Mouse (Mus musculus) ovary, postnatal 36 days (tissue): ENCODE results near the gene Acyp2.

Source experiments
- DNase-seq: peaks from one replicate; pipeline ENCODE4 v3.0.0; 2022; ENCODE audit warnings: low spot score, mixed read lengths

Acyp2 gene

DNA sequence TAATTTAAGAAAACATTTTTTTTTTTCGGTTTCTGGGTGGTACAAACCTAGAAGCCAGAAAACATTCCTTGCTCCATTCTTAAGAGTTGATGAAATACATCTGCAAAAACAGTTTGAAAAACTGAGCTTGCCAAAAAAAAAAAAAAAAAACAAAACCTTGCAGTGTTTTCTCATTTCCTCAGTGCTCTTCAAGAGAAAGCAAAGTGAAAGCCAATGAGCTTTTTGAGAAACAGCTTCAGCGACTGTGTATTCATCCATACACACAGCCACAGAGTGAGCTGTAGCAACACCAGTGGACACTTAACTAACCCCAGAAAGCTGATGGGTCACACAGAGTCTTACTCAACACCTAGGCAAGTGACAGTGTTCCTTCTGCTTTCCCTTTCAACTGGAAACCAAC, 69.4 kb downstream of the Acyp2 start:
- no peak for DNase-seq

- DNase-seq: no peak
These were observed 70.5 kb downstream of the Acyp2 start for GRCm38 (mm10) chr11:30578931-30579330.

- DNase-seq: no peak
These were observed 76.5 kb downstream of the Acyp2 start for GRCm38 (mm10) chr11:30572790-30573395.

DNA sequence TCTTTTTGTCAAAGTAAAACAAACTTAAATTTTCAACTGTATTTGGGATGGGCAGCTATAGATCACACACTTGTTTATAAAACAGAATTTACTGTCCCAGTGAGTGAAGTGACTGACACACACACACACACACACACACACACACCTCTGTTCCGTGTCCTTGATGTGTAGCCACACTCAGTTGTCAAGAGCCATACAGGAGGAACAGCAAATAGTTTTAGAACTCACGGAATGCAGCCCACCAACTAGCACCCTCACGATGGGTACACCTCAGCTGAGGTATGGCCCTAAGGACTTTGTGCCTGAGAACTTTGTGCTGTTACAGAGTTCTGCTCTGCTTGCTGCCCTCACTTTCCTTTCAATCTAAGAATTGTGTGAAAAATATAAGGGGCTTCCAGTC, 78.8 kb downstream of the Acyp2 start:
- DNase-seq: no peak

GRCm38 (mm10) chr11:30560215-30560614, 89.2 kb downstream of the Acyp2 start:
- no peak for DNase-seq

DNA sequence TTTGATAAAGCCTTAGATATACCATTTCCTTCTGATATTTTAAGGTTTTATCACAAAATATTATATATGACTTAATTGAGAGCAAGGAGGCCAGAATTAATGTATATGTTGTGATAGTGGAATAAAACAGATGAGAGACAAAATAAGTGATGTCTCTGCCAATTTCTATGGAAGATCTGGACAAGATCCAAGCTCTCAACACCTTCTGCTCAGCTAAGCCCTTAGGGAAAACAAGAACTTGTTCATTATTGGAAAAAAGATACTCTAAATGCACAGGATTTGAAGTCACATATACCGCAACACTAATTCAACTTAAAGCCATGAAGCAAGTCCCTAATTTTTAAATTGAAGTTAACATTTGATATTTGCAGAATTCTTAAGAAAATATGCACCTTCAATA, 96.0 kb downstream of the Acyp2 start:
- no peak for DNase-seq

DNA sequence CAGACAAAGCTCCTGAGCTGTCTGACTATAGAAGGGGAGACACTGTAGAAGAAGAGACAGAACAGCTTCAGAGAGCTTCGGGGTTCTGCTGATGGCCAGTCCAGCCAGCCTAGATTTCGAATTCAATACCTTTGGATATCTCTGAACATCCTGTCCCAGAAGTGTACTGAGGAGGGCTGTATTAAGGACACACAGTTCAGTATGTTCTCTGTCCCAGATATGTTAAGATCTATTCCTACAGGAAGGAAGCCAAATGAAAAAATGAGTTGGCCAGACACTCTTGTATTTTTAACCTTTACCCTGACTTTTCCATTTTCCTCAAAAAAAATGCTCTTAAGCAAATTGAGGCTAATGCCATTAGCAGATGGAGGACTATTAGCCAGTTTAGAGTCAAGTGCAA, 132.3 kb downstream of the Acyp2 start:
- no peak for DNase-seq

GRCm38 (mm10) chr11:30508178-30508577, 141.2 kb downstream of the Acyp2 start:
- no peak for DNase-seq

- no peak for DNase-seq
These were observed 150.5 kb downstream of the Acyp2 start for GRCm38 (mm10) chr11:30498738-30499355.

GRCm38 (mm10) chr11:30497151-30497550, 152.2 kb downstream of the Acyp2 start:
- no peak for DNase-seq

DNA sequence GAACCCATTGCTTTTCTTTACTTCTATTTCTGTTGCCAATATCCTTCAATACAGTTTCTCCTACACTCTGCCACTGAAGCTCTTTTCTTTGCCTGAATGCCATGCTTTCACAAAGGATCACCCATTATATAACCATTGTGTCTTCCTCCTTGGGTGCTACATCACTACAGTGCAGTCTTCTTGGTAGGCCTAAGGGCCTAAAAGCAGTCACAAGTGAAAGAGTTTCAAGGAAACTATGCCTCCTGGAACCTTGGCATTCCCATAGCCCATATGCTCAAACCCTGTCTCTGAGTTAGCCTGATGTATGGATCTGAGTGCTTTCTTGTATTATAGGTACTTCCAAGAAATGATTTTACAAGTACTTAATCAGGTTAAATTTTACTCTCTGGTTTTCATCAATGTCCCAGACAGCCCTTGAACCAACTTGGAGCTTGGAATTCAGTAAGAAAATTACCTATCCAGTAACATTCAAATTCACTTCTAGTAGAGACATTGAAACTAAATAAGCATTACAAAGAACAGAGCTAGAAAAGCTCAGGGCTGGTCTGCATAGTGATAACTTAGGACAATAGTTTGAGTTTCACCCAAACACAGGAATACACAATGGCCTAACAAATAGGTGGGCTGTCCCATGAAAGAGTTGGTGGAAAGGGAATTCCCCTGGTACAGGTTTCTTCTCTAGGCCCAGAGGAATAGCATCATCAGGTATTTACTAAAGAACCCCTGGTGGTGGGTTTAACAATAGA, 157.7 kb downstream of the Acyp2 start:
- no peak for DNase-seq

- no peak for DNase-seq
These were observed 161.2 kb downstream of the Acyp2 start for GRCm38 (mm10) chr11:30488183-30488582.

DNA sequence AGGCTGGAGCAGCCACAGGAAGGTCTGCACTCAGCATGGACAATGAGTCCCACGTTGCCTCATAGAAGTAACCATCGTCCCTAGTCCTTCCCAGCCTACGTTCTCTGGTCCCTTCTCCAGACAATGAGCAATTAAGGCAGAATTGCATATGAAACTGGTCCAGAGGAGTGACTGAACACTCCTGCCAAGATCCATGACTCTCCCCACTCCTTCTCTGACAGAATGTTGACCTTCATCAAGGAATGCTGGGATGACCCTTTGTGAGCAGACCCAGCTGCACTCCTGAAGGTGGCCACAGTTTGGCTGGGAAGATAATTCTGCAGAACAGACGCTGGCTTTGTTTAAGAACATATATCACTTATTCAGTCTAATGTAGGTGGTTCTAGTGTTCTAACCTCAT, 166.1 kb downstream of the Acyp2 start:
- DNase-seq: no peak

GRCm38 (mm10) chr11:30471751-30472593, 177.4 kb downstream of the Acyp2 start, which contains the start of gene 4930505A04Rik:
TSS of gene 4930505A04Rik (minus strand) at chr11:30471827.
- peak; percentile 82 for DNase-seq

GRCm38 (mm10) chr11:30471187-30471586, 178.2 kb downstream of the Acyp2 start:
- no peak for DNase-seq
